Mouse (Mus musculus): ENCODE data around the gene Echdc3. TPM values are rescaled to one million over a fixed set of nuclear protein-coding genes. Genes with fewer than 3 reads are reported as not detected.
A peak's percentile ranks its signal among the peaks of the same experiment; 100 is the strongest.

Gene Echdc3
- polyA plus RNA-seq, 1 experiment from 2014 or later: 2.8 TPM

GRCm38 (mm10) chr2:6209746-6210145 is 3.1 kb downstream of the Echdc3 start:
- Histone ChIP-seq H3K4me1 (ENCODE audit: control insufficient read depth, insufficient read depth, low read length) (peaks cover 6% of the 10 kb centered on the region; the same call in 1 of the 2 replicates), H3K4me3 (ENCODE audit: low read depth, low read length) (no peak overlapping the region), H3K27ac (ENCODE audit: low read depth, low read length) (no peak overlapping the region), H3K4me2 (no peak overlapping the region), H3K27me3 (ENCODE audit: control insufficient read depth, insufficient read depth, low read length) (no peaks in the 10 kb centered on the region), H3K36me3 (ENCODE audit: control insufficient read depth, insufficient read depth, low read length) (no peaks in the 10 kb centered on the region), H3K9ac (ENCODE audit: low read length) (no peak overlapping the region), H3K9me3 (ENCODE audit: control insufficient read depth, low read length) (no peaks in the 10 kb centered on the region)
- WGBS: 86% methylated on average over 3 of the region's 3 CpGs
- ATAC-seq (ENCODE audit: low FRiP score) (no peak), DNase-seq (ENCODE audit: low spot score, missing footprints) (no peak)

GRCm38 (mm10) chr2:6209116-6209515 is 3.7 kb downstream of the Echdc3 start:
- no peak for DNase-seq (ENCODE audit: low spot score, missing footprints)
- Histone ChIP-seq H3K9ac (ENCODE audit: low read length) (no peak overlapping the region), H3K4me1 (ENCODE audit: control insufficient read depth, insufficient read depth, low read length) (peaks cover 6% of the 10 kb centered on the region; the same call in 1 of the 2 replicates), H3K27me3 (ENCODE audit: control insufficient read depth, insufficient read depth, low read length) (no peaks in the 10 kb centered on the region), H3K27ac (ENCODE audit: low read depth, low read length) (no peak overlapping the region), H3K9me3 (ENCODE audit: control insufficient read depth, low read length) (no peaks in the 10 kb centered on the region), H3K4me3 (ENCODE audit: low read depth, low read length) (no peak overlapping the region), H3K4me2 (no peak overlapping the region), H3K36me3 (ENCODE audit: control insufficient read depth, insufficient read depth, low read length) (no peaks in the 10 kb centered on the region)
- no peak for ATAC-seq (ENCODE audit: low FRiP score)
- WGBS: 88% methylated on average over 11 of the region's 11 CpGs

- WGBS: 86% methylated on average over 2 of the region's 2 CpGs
- H3K9me3 ChIP-seq (ENCODE audit: control insufficient read depth, low read length): no peaks in the 10 kb centered on the region
- no peak for ATAC-seq (ENCODE audit: low FRiP score)
- peaks cover 6% of the 10 kb centered on the region; the same call in 1 of the 2 replicates for H3K4me1 ChIP-seq (ENCODE audit: control insufficient read depth, insufficient read depth, low read length)
- no peaks in the 10 kb centered on the region for H3K27me3 ChIP-seq (ENCODE audit: control insufficient read depth, insufficient read depth, low read length)
- no peak for DNase-seq (ENCODE audit: low spot score, missing footprints)
- H3K36me3 ChIP-seq (ENCODE audit: control insufficient read depth, insufficient read depth, low read length): no peaks in the 10 kb centered on the region
- H3K9ac ChIP-seq (ENCODE audit: low read length): no peak overlapping the region
- H3K4me2 ChIP-seq: no peak overlapping the region
- no peak overlapping the region for H3K27ac ChIP-seq (ENCODE audit: low read depth, low read length)
- H3K4me3 ChIP-seq (ENCODE audit: low read depth, low read length): no peak overlapping the region
These were observed 5.1 kb downstream of the Echdc3 start for GRCm38 (mm10) chr2:6207736-6208135.

DNA sequence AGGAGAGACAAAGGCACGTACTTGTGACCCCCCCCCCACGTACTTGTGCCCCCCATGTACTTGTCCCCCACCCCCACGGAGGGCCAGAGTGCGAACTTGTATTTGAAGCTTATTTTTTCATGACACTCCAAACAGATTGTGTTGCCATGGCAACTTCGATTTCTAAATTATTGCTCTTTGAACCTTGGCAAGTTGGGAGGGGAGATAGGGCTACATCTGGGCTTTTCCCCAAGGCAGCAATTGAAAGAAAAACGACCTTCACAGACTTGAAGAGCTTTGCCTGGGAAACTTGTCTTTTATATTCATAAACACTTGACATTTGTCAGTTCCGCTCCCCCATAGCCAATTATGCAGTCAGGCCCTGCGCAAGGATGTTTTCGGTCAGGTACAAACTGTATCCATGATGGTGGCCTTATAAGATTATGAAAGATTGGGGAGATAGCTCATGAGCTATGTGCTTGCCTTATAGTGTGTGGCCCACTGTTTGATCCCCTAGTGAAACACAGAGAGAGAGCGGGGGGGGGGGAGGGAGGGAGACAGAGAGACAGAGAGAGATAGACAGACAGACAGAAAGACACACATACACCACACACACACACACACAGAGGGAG is 16.4 kb downstream of the Echdc3 start:
- ATAC-seq (ENCODE audit: low FRiP score) (no peak), DNase-seq (ENCODE audit: low spot score, missing footprints) (no peak)
- no peak overlapping the region for H3K9ac ChIP-seq (ENCODE audit: low read length)
- no peaks in the 10 kb centered on the region for H3K27me3 ChIP-seq (ENCODE audit: control insufficient read depth, insufficient read depth, low read length)
- no peaks in the 10 kb centered on the region for H3K9me3 ChIP-seq (ENCODE audit: control insufficient read depth, low read length)
- WGBS: 57% methylated on average over 10 of the region's 10 CpGs
- H3K4me2 ChIP-seq: no peak overlapping the region
- no peak overlapping the region for H3K4me3 ChIP-seq (ENCODE audit: low read depth, low read length)
- H3K27ac ChIP-seq (ENCODE audit: low read depth, low read length): no peak overlapping the region
- H3K4me1 ChIP-seq (ENCODE audit: control insufficient read depth, insufficient read depth, low read length): peaks cover 5% of the 10 kb centered on the region; the same call in 1 of the 2 replicates
- no peaks in the 10 kb centered on the region for H3K36me3 ChIP-seq (ENCODE audit: control insufficient read depth, insufficient read depth, low read length)

GRCm38 (mm10) chr2:6195468-6196239 is 17.2 kb downstream of the Echdc3 start:
- Histone ChIP-seq H3K9me3 (ENCODE audit: control insufficient read depth, low read length) (no peaks in the 10 kb centered on the region), H3K27me3 (ENCODE audit: control insufficient read depth, insufficient read depth, low read length) (no peaks in the 10 kb centered on the region), H3K9ac (ENCODE audit: low read length) (no peak overlapping the region), H3K4me3 (ENCODE audit: low read depth, low read length) (no peak overlapping the region), H3K4me2 (no peak overlapping the region), H3K27ac (ENCODE audit: low read depth, low read length) (no peak overlapping the region), H3K4me1 (ENCODE audit: control insufficient read depth, insufficient read depth, low read length) (peaks cover 5% of the 10 kb centered on the region; the same call in 1 of the 2 replicates), H3K36me3 (ENCODE audit: control insufficient read depth, insufficient read depth, low read length) (no peaks in the 10 kb centered on the region)
- DNase-seq (ENCODE audit: low spot score, missing footprints) (no peak), ATAC-seq (ENCODE audit: low FRiP score) (no peak)
- WGBS: 74% methylated on average over 15 of the region's 15 CpGs

DNA sequence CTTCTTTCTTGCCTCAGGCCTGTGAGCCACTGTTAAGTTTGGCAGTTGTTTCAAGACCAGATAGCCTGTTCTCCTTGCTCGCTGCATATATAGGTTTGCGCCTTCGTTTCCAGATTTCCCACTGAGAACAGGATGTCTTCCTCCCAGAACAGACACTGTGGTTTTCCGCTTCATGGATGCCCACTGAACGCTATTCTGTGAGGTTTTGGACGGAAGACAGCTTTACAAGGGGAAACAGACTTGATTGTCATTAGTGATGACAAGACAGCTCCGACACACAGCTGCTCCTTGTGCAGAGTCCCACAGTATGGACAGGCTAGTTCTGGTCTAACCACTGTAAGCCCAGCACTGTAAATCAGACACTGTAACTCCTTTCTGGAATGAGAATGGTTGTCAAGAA is 18.3 kb downstream of the Echdc3 start:
- no peak overlapping the region for H3K4me3 ChIP-seq (ENCODE audit: low read depth, low read length)
- DNase-seq (ENCODE audit: low spot score, missing footprints) (peak; percentile 33), ATAC-seq (ENCODE audit: low FRiP score) (no peak)
- H3K27ac ChIP-seq (ENCODE audit: low read depth, low read length): no peak overlapping the region
- H3K9me3 ChIP-seq (ENCODE audit: control insufficient read depth, low read length): no peaks in the 10 kb centered on the region
- no peak overlapping the region for H3K9ac ChIP-seq (ENCODE audit: low read length)
- 86% methylated on average over 7 of the region's 7 CpGs for WGBS
- H3K4me2 ChIP-seq: no peak overlapping the region
- no peaks in the 10 kb centered on the region for H3K36me3 ChIP-seq (ENCODE audit: control insufficient read depth, insufficient read depth, low read length)
- H3K27me3 ChIP-seq (ENCODE audit: control insufficient read depth, insufficient read depth, low read length): no peaks in the 10 kb centered on the region
- H3K4me1 ChIP-seq (ENCODE audit: control insufficient read depth, insufficient read depth, low read length): peaks cover 5% of the 10 kb centered on the region; the same call in 1 of the 2 replicates

DNA sequence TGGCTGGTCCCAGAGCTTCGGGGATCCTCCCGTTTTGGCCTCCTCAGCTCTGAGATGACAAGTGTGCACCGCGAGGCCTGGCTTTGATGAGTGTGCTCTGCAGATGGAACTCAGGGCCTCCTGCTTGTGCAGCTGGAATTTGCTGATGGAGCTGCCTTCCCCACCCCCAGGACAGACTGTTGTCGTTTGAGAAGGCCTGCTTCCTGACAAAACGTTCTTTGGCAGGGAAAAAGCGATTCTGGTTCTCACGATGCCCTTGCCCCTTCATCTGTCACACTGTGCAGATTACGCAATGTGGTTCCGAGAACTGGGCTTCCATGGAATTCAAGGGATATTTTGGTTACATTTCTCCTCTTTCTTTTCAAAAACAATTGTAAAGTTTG is 19.3 kb downstream of the Echdc3 start:
- Histone ChIP-seq H3K4me2 (no peak overlapping the region), H3K27me3 (ENCODE audit: control insufficient read depth, insufficient read depth, low read length) (no peaks in the 10 kb centered on the region), H3K27ac (ENCODE audit: low read depth, low read length) (no peak overlapping the region), H3K9ac (ENCODE audit: low read length) (no peak overlapping the region), H3K4me3 (ENCODE audit: low read depth, low read length) (no peak overlapping the region), H3K36me3 (ENCODE audit: control insufficient read depth, insufficient read depth, low read length) (no peaks in the 10 kb centered on the region), H3K4me1 (ENCODE audit: control insufficient read depth, insufficient read depth, low read length) (peaks cover 5% of the 10 kb centered on the region; the same call in 1 of the 2 replicates), H3K9me3 (ENCODE audit: control insufficient read depth, low read length) (no peaks in the 10 kb centered on the region)
- DNase-seq (ENCODE audit: low spot score, missing footprints) (peak; percentile 74), ATAC-seq (ENCODE audit: low FRiP score) (no peak)
- WGBS: 74% methylated on average over 10 of the region's 10 CpGs

GRCm38 (mm10) chr2:6192820-6193590 is 19.8 kb downstream of the Echdc3 start:
- H3K36me3 ChIP-seq (ENCODE audit: control insufficient read depth, insufficient read depth, low read length): no peaks in the 10 kb centered on the region
- peaks cover 5% of the 10 kb centered on the region; the same call in 1 of the 2 replicates for H3K4me1 ChIP-seq (ENCODE audit: control insufficient read depth, insufficient read depth, low read length)
- no peak overlapping the region for H3K4me3 ChIP-seq (ENCODE audit: low read depth, low read length)
- no peak overlapping the region for H3K9ac ChIP-seq (ENCODE audit: low read length)
- ATAC-seq (ENCODE audit: low FRiP score) (peak; percentile 53), DNase-seq (ENCODE audit: low spot score, missing footprints) (peak; percentile 93)
- 75% methylated on average over 20 of the region's 20 CpGs for WGBS
- no peak overlapping the region for H3K4me2 ChIP-seq
- no peaks in the 10 kb centered on the region for H3K27me3 ChIP-seq (ENCODE audit: control insufficient read depth, insufficient read depth, low read length)
- no peaks in the 10 kb centered on the region for H3K9me3 ChIP-seq (ENCODE audit: control insufficient read depth, low read length)
- H3K27ac ChIP-seq (ENCODE audit: low read depth, low read length): no peak overlapping the region

DNA sequence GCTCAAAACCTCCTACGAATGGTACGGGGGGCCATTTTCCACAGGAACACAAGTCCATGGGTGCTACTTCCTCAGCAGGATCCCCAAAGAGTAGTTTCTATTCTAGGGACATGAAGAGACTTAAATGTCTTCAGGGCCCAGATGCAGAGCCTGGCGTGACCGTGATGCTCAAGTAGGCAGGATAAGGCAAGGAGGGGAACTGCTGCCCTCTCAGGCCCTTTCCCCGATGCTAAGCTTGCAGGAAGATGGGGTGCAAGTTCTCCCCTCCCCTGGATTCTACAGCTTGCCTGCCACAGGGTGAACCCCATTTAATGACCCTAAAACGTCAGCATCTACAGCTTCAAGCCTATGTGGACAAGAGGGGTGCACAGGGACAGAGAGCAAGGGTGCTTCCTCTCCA is 22.8 kb downstream of the Echdc3 start:
- Histone ChIP-seq H3K4me3 (ENCODE audit: low read depth, low read length) (no peak overlapping the region), H3K27ac (ENCODE audit: low read depth, low read length) (no peak overlapping the region), H3K36me3 (ENCODE audit: control insufficient read depth, insufficient read depth, low read length) (no peaks in the 10 kb centered on the region), H3K4me2 (no peak overlapping the region), H3K27me3 (ENCODE audit: control insufficient read depth, insufficient read depth, low read length) (no peaks in the 10 kb centered on the region), H3K9me3 (ENCODE audit: control insufficient read depth, low read length) (no peaks in the 10 kb centered on the region), H3K9ac (ENCODE audit: low read length) (no peak overlapping the region), H3K4me1 (ENCODE audit: control insufficient read depth, insufficient read depth, low read length) (no peaks in the 10 kb centered on the region)
- no peak for ATAC-seq (ENCODE audit: low FRiP score)
- DNase-seq (ENCODE audit: low spot score, missing footprints): no peak
- WGBS: 94% methylated on average over 6 of the region's 6 CpGs
